Mouse (Mus musculus): ENCODE results near the gene Krt88.

Krt88 gene

GRCm38 (mm10) chr15:101472952-101473528 lies 25.5 kb downstream of the Krt88 start, which contains the start of gene Krt86:
TSS of gene Krt86 (plus strand) at chr15:101473478.
- no peak for DNase-seq (ENCODE audit: low read depth, low spot score)

GRCm38 (mm10) chr15:101479007-101479665 lies 31.6 kb downstream of the Krt88 start:
- DNase-seq (ENCODE audit: low read depth, low spot score), result no peak

- DNase-seq (ENCODE audit: low read depth, low spot score), result no peak
Measured at GRCm38 (mm10) chr15:101479666-101480060, 32.1 kb downstream of the Krt88 start.

- DNase-seq (ENCODE audit: low read depth, low spot score), result no peak
Measured at GRCm38 (mm10) chr15:101482056-101482455, 34.5 kb downstream of the Krt88 start.

GRCm38 (mm10) chr15:101483646-101484045 lies 36.1 kb downstream of the Krt88 start:
- no peak for DNase-seq (ENCODE audit: low read depth, low spot score)

GRCm38 (mm10) chr15:101484939-101485338 lies 37.4 kb downstream of the Krt88 start:
- no peak for DNase-seq (ENCODE audit: low read depth, low spot score)

GRCm38 (mm10) chr15:101485911-101486635 lies 38.5 kb downstream of the Krt88 start:
- DNase-seq (ENCODE audit: low read depth, low spot score), result peak; percentile 43

GRCm38 (mm10) chr15:101491431-101491830 lies 43.9 kb downstream of the Krt88 start, which contains the start of gene Krt83:
TSS of gene Krt83 (minus strand) at chr15:101491512.
- DNase-seq (ENCODE audit: low read depth, low spot score), result no peak

GRCm38 (mm10) chr15:101492718-101493117 lies 45.2 kb downstream of the Krt88 start:
- no peak for DNase-seq (ENCODE audit: low read depth, low spot score)

GRCm38 (mm10) chr15:101493713-101494112 lies 46.2 kb downstream of the Krt88 start:
- DNase-seq (ENCODE audit: low read depth, low spot score), result no peak

GRCm38 (mm10) chr15:101494203-101494602 lies 46.7 kb downstream of the Krt88 start:
- DNase-seq (ENCODE audit: low read depth, low spot score), result no peak

GRCm38 (mm10) chr15:101495266-101495665 lies 47.7 kb downstream of the Krt88 start:
- DNase-seq (ENCODE audit: low read depth, low spot score), result no peak

- no peak for DNase-seq (ENCODE audit: low read depth, low spot score)
Measured at GRCm38 (mm10) chr15:101497181-101497580, 49.6 kb downstream of the Krt88 start.

Measured in telencephalon, adult 2 months (tissue).